Mouse (Mus musculus): ENCODE results near the gene Hnrnpu. TPM values are rescaled to one million over a fixed set of nuclear protein-coding genes. Genes with fewer than 3 reads are reported as not detected.
"Not testable (repeated sequence)": the region's sequence is repeated elsewhere in the genome, so short reads cannot be mapped to it uniquely, and the experiment has no call there.

Gene Hnrnpu
- 446 and 468 TPM in 2 replicates for total RNA-seq (2021)
- long read RNA-seq, full-length matches to known transcripts, result 475 of 540 reads
- long read RNA-seq, partial matches to known transcripts, result 26 of 540 reads
- long read RNA-seq, other reads (novel, unspliced or antisense), result 39 of 540 reads

DNA sequence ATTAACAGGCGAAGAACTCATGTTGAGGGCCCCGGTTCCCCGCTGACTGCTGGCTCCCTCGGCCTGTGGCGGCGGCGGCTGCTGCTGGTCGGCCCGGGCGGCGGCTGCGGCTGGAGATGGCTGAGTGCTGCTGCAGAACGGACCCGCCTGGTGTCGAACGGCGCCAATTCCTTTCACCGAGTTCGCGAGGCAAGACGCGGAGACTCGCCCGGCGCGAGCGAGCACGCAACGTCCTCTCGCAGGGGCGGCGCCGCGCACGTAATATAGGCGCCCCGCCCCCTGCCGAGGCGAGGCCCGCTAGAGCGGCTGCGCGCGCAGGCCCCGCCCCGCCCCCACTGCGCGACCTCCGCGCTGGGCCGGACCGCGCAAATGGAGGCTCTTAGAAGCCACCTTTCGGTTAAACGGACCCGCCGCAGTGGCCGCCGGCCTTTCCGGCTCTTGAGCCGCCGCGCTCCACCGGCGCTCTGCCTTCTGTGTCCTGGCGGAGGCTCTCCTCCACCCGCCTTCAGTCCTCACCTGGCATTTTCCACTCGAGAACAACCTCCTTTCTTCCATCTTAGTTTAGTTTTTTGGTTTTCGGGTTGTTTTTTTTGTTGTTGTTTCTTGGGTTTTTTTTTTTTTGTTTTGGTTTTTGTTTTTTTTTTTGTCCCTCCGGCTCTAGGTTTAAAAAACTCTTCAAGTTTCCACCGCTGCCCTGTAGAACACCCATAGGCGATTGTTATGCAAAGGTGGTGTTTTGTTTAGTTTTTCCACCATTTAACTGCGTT is at the start of gene Hnrnpu:
Hnrnpu (minus strand) TSS at position 247 of the 767 bp plus-strand sequence.
- DNase-seq, result peak; percentile 98

DNA sequence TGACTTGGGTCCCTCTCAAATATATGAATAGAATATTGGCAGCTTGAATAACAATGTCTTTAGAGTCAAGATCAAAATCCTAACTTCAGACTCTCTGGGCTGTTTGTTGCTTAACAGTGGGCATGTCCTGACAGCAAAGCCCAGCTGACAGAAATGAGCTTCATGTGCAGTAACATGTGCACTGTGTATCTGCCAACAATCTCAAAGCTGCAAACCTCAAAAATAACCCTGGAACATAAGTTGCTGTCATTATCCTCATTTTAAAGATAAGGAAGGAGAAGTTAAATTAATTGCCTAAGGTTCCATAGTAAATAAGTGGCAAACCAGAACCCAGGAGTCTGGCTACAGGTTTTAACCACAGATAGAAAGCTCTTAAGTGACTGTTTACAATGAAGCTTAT is 44.6 kb upstream of the Hnrnpu start:
- no peak for DNase-seq

DNA sequence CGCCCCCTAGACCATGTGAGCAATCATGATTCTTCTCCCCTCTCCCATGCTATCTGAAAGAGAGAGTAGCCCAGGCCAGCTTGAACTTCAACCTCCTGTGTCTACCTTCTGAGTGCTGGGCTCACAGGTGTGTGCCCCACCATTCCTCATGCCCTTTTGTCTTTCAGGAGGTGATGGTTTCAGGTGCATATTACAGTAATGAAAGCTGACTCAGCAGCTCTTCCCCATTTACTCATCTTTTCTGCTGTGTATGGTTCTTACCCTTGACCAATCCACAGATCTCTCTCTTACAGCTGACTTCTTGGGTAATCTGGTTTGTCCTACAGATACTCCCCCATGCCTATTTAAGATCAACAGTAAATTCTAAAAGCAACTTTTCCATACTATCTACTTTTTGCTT is 41.6 kb upstream of the Hnrnpu start:
- DNase-seq, result no peak

DNA sequence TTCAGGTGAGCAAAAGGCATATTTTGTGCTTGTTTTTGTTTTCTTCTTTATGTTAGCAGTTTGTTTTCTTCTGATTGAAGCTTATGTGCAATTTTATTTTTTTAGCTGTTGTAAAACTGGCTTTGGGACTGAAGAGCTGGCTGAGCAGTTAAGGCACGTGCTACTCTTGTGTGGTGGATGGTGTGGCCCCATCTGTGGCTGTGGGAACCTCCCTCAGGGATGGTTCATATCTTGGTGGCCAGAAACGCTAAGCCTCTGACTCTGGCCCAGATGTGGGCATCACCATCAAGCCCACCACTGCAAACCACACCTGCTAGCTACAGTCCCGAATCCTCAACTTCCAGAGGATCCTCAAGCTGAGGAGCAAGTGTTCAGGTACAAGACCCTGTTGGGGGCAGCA is 40.5 kb upstream of the Hnrnpu start:
- no peak for DNase-seq

DNA sequence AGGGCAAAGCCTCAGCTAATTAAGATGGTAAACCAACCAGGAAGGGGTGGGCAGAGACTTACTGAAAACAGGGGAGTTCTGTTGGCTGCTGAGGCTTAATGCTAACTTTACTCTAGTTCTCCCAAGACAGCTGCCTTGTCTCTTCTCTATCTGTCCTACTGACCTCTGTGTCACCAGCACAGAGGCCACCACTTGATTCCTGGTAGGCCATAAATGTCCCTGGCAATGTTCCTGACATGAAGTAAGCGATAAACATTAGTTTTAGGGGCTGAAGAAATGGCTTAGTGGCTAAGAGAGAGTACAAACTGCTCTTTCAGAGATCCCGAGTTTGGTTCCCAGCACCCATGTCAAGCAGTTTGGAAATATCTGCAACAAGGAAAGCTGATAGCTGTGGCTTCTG is 39.3 kb upstream of the Hnrnpu start:
- DNase-seq, result no peak

DNA sequence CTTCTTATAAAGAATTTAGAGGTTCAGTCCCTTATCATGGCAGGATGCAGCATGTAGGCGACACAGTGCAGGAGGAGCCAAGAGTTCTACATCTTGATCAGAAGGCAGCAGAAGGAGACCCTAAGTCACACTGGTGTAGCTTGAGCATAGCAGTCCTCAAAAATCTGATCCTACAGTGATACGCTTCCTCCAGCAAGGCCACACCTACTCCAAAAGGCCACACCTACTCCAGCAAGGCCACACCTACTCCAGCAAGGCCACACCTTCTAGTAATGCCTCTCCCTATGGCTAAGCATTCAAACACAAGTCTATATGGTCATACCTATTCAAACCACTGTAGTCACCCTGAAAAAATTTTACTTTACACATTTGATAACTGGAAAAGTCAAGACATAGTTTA is 38.5 kb upstream of the Hnrnpu start:
- no peak for DNase-seq

DNA sequence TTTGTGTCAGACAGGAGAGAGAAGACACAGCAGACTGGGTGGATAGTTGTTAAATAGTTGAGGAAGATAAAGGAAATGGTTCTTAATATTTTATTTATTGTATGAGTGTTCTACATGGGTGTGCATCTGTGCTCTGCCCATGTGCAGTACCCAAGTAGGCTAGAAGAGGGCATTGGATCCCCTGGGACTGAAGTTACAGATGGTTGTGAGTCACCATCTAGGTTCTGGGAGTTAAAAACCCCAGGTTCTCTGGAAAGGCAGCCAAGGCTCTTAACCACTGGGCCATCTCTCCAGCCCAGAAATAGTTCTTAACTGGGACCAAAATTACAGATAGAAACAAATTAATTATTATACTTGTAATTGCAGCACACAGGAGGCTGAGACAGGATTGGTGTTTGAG is 37.8 kb upstream of the Hnrnpu start:
- DNase-seq, result no peak

DNA sequence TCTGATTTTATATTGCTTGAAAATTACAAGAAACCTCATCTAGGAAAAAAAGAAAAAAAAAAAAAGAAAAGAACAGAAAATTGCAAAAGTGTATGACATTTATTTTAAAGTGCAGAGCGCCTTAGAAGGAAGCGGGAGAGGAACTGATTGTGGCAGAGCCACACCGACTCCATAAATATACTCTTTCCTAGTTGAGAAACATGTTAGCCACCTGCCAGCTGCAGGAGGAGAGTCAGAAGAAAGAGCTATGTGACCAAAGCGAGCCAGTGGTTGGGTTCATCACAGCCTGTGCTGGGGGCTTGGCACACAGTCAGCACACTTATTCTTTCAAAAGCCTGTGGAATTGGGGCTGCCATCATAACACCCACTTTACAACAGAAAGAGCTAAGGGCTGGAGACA is 35.1 kb upstream of the Hnrnpu start:
- DNase-seq, result no peak

DNA sequence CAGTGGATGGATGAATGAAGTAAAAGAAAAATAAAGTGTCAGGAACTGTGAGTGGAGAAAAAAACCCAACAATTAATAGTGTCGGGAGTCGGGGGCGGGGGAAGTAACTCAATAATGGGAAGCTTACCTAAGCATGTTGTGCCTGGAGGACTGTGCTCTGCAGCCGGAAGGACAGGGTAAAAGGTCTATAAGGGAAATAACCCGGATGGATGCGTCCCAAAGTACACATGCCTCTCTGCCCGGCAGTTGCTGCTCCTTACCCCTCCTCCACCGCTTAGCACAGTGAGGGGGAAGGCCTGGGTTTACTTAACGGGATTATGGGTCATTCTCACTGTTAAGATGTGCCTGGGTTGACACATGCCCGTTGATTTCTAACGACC is 31.7 kb upstream of the Hnrnpu start:
- peak; percentile 35 for DNase-seq

DNA sequence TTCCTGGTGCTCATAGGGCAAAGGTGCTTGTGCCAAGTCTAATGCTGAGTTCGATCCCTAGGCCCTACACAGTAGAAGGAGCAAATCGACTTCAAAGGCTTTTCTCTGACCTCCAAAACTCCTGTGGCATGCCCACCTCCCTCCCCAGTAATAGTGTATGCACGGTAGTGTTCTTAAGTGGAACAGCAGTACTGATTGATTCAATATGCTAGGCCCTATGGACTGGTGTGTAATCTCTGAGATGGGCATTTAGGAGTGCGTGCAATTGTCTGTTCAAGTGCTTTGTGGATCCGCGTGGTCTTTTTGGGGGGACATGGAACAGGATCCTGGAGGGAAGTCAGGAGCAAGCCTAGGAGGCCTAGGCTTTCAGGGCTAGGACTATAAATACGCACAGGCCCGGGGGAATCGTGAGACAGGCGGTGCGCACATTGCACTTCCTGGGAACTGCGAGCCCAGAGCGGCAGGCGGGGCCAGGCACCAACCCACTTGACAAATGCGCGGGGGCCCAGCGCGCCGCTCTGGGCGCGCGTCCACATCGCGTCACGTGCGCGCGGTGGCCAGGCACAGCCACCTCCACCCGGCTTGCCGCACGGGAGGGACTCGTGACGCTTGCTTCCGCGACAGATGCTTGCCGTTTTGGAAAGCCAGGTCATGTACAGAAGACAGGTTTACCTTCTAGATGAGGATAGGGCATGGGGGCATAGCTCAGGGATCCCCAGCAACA is 31.1 kb upstream of the Hnrnpu start:
- DNase-seq, result peak; percentile 93

DNA sequence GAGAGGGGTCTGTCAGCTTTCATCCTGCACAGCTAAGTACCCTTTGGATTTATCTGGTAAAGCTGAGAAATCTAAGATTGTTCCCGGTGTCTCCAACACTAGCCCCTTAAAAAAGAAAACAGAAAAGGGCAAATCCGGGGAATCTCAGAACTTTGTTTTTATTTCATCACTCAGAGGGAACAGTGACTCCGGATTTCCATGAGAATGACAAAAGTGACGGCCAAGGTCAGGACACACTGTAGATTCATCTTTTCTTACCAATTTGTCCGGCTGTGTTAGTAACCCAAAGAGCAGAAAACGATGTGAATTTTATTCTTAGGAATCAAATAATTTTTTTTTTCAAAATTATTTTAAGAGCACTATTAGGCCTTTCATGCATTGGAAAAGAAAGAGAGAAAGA is 30.5 kb upstream of the Hnrnpu start:
- DNase-seq, result peak; percentile 38

DNA sequence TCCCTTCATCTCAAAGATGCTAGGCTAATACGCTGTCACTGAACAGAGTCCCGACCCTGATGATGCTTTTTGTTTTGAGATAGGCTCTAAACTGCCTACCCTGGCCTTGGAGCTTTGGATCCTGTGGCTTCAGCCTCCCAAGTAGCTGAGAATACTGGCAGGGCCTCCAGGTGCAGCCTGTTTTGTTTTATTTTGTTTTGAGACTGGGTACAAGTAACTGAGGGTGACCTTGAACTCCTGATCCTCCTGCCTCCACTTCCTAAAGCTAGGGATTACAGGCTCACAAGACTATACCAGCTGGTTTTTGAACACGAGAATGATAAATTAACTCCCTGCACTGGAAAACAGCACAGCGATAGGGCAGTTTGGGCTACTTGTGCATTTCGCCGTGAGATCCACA is 27.6 kb upstream of the Hnrnpu start:
- DNase-seq, result no peak

DNA sequence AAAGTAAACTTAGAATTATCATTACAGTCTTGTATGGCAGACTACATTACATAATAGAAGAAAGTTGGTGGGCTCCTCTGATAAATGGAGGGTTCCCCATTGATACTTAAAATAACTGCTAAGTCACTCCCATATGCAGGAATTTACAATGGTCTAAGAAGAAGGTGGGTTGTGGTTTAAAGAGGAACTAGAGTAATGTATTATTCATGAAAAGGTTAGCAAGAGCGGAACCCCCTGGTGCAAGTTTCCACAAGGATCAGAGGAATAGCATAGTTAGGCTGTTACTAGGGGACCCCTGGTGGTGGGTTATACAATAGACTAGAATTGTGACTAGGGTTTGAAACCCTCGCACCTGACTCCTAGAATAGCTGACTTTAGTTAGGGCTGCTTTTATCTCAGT is 23.1 kb upstream of the Hnrnpu start:
- DNase-seq, result no peak

DNA sequence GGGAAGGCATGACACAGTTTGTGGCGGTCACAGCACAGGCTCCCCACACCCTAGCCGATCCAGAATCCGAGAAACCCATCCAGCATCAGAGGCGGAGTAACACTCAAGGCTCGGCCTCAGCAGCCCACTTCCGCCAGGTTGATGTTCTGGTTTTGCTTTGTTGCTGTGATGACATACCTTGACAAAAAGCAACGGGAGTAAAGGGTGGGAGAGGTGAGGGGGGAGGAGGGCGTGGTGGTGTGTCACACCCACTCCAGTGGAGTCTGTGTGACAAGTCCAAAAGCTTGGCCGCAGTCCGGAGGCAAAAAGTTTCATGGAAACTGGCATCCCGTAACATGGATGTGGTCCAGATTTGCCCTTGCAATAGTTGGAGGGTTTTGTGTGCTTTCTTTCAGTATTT is 22.7 kb upstream of the Hnrnpu start:
- DNase-seq, result no peak

DNA sequence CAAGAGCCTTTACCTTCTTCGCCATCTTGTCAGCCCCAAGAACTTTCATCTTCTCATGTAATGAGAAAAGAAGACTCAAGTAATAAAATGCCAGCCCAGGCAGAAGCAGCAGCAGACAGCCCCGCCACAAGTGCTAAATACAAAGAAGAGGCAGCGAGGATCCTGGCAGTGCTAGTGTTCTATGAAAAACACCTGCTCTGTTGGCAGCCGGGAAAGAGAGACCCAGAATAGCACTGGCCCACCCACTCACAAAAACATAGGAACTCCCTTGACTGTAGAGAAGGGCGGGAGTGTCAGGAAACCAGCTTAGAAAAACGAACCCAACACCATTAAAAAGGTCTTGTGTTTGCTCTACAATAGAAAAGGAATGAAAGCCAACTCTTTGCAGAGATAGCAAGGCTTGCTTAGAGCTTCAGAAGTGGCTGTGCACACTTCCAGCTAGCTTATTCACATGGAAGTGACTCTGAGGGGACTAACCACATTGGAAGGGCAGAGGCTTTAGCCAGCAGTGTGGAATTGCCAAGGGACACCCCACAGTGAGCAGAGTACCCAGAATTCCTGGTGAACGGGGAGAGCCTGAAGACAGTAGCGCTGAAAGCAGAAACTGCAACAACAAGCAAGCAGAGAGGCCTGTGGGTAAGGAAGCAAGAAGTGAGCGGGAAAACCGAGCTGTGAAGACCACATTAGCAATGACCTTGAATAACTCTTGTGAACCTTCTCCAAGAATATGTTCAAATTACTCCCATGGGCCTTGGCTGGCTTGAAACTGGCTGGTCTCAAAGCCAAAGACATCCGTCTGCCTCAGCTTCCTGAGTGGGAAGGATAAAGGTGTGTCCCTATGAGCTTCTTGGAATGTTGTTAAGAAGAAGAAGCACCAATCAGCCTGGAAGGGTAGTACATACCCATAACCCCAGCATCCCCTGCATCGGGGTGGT is 20.4 kb upstream of the Hnrnpu start:
- DNase-seq, result no peak

DNA sequence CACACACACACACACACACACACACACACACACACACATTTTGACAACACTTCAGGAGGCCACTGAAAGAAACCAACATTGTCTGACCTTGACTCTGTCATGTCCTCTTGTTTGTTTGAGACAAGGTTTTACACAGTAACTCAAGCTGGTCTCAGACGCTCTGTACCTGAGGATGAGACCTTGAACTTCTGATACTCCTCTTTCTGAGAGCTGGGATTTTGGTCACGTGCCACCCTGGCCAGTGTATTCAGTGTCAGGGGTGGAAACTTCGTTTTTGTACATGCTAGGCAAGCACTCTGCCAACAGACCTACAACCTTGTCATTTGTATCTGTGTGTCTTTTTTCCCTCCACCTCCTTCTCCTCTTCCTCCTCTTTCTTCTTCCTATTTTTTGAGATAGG is 17.0 kb upstream of the Hnrnpu start:
- peak; percentile 17 for DNase-seq

DNA sequence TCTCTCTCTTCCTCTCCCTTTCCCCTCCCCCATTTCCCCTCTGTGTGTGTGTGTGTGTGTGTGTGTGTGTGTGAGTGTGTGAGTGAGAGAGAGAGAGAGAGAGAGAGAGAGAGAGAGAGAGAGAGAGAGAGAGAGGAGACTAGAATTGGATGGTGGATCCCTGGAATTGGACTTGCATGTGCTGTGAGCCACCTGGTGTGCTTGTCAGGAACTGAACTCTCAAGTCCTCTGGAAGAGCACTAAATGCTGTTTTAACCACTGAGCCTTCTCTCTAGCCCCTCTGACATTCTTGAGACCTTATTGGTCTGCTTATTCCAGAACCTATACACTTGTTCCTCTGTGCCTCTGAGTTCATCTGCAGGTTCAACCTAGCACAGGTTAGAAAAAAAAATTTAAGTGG is 14.0 kb upstream of the Hnrnpu start:
- no peak for DNase-seq

DNA sequence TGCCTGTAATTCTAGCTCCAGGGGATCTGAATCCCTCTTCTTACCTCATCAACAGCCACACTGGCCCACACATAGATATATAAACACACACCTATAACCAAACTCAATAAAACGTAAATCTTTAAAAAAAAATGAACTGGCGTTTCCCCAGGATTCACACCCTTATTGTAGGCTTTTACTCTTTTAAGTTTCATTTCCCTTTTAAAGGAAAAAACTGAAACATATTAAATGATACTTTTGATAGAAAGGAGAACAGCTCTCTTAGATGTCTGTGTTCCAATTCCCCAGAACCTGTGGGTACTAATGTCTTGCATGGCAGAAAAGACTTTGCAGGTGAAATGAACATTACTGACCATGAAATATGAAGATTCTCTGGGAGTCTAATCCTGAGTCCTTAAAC is 13.2 kb upstream of the Hnrnpu start:
- DNase-seq, result no peak

DNA sequence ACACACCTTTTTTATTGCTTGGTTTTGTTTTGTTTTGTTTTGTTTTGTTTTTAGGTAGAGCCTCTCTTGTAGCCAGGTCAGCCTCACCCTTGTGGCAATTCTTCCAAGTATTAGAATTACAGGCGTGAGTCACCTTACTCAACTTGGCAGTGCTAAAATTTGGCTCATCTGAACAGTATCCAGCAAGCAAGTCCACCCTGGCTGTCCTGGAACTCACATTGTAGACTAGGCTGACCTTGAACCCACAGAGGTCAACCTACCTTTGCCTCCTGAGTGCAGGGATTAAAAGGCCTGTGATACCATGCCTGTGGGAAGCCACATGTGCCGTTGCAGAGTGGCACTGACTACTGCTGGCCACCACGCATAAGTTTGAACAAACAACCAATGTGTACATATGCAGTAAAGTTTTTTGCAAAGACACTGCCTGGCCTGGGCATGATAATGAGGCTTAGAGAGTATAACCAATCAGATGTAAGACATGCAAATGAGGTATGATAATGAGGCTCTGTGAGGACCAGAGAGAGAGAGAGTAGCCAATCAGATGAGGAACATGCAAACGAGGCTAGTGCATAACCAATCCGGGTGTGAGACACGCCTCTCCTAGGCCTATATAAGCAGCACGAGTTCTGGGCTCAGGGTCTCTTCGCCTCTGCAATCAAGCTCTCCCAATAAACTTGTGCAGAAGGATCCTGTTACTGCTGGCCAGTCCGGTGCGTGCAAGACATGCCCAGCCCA is 6.6 kb upstream of the Hnrnpu start:
- DNase-seq, result not testable (repeated sequence)

DNA sequence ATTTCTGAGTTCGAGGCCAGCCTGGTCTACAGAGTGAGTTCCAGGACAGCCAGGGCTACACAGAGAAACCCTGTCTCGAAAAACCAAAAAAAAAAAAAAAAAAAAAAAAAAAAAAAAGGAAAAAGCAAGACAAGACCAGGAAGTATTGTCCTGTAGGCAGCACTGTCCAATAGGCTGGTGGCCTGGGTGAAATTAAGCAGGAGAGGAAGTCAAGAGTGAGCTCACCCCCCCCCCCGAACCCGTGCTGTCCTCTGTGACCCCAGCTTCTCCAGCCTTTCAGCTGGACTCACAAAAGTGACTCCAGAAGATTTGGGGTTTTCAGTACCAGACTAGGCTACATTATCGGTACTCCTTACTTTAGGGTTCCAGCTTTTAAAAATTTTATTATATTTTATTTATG is 5.0 kb upstream of the Hnrnpu start:
- no peak for DNase-seq

DNA sequence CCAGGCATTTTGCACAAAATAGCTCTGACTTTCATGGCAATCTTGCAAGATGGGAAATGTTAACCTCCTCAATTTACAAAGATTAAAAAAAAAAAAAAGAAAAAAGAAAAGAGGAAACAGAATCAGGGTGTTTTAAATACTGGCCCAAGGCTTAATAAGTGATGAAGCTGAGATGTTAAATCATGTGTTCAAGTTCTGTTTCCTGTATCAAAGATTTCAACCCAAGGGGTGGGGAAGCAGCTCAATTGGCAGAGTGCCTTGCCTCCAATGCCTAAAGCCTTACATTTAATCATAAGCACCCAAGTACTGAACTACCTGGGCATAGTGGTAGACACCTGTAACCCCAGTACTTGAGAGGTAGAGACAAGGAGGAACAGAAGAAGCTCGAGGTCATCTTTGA is 4.5 kb upstream of the Hnrnpu start:
- DNase-seq, result no peak

DNA sequence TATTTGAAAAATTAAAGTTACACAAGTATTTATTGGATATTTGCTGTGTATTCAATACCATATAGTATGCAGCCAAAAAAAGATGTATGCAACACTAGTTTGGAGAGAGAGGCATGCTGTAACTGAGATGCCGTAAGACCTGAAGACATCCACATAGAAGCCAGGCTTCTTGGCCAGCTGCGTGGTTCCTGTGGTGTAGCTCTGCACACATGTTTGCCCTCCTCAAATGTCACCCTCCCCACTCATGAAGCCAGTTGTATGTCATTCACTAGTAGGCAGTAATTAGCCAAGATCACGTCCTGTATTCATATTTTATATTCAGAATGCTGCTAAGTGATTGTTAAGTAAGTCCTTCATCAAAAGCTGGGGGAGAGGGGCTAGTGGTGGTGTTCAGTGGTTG is 3.8 kb upstream of the Hnrnpu start:
- no peak for DNase-seq

Measured in adrenal gland, postnatal 25 days (tissue).